Mouse (Mus musculus): ENCODE results near the gene Snx11.

GRCm38 (mm10) chr11:96767096-96767495 is 10.3 kb downstream of the Snx11 start:
- TF ChIP-seq CTCF (IDR thresholded peaks at IDR 0.05; ENCODE audit: control insufficient read depth, insufficient read depth, insufficient replicate concordance, low read depth, low read length) (no peak), POLR2A (IDR thresholded peaks at IDR 0.05; ENCODE audit: control insufficient read depth, low read depth, low read length) (no peak)
